Mouse (Mus musculus) liver, adult 2 months (tissue): ENCODE data around the gene Ang5.
"Not testable (repeated sequence)": the region's sequence is repeated elsewhere in the genome, so short reads cannot be mapped to it uniquely, and the experiment has no call there.

Experiments
- CTCF ChIP-seq: fragments of 200-500 bp; IDR thresholded peaks from 2 replicates; pipeline ENCODE4 v1.5.1; 2011; ENCODE audit warnings: low read depth, low read length, control low read depth
- POLR2A ChIP-seq: fragments of 200-500 bp; IDR thresholded peaks from 2 replicates; pipeline ENCODE4 v1.6.1; 2011; ENCODE audit warnings: low read length, control low read depth; ENCODE audit not compliant: insufficient read depth; ENCODE audit errors: extremely low read depth

- TF ChIP-seq POLR2A, CTCF: not testable (repeated sequence)
Measured at GRCm38 (mm10) chr14:43955074-43955473, 1.8 kb upstream of the Ang5 start.
